Mouse (Mus musculus) adrenal gland, postnatal 36 days (tissue): Measurements from ENCODE around the gene Pax3. TPM values are rescaled to one million over a fixed set of nuclear protein-coding genes. Genes with fewer than 3 reads are reported as not detected.

Source experiments
- DNase-seq, 2 experiments: peaks; one replicate each; pipeline ENCODE4 v3.0.0; 2021; ENCODE audit warnings: mixed read lengths in 1 of 2
- total RNA-seq, 2 experiments: library from RNA; stranded (reverse); gene quantifications; 2 replicates each; pipeline ENCODE4 v1.2.3; 2021

The Pax3 gene
- total RNA-seq, 2 experiments from 2014 or later = not detected

GRCm38 (mm10) chr1:78172334-78172733 is 24.6 kb downstream of the Pax3 start:
- DNase-seq = no peak

- no peak for DNase-seq
Observed at GRCm38 (mm10) chr1:78171671-78172070, 25.3 kb downstream of the Pax3 start.

- DNase-seq = no peak
Observed at GRCm38 (mm10) chr1:78170771-78171170, 26.2 kb downstream of the Pax3 start.

- DNase-seq = no peak
Observed at GRCm38 (mm10) chr1:78168796-78169195, 28.1 kb downstream of the Pax3 start.

GRCm38 (mm10) chr1:78167577-78168286 is 29.2 kb downstream of the Pax3 start:
- no peak for DNase-seq

- DNase-seq = no peak
Observed at GRCm38 (mm10) chr1:78161745-78162144, 35.2 kb downstream of the Pax3 start.

GRCm38 (mm10) chr1:78157930-78158329 is 39.0 kb downstream of the Pax3 start:
- DNase-seq = no peak

GRCm38 (mm10) chr1:78155796-78156195 is 41.1 kb downstream of the Pax3 start:
- DNase-seq = no peak

GRCm38 (mm10) chr1:78148011-78148623 is 48.8 kb downstream of the Pax3 start:
- peak; percentile 27 to 53 for DNase-seq

- no peak for DNase-seq
Observed at GRCm38 (mm10) chr1:78143403-78143802, 53.5 kb downstream of the Pax3 start.

GRCm38 (mm10) chr1:78142912-78143311 is 54.0 kb downstream of the Pax3 start:
- DNase-seq = no peak

- DNase-seq = no peak
Observed at GRCm38 (mm10) chr1:78141741-78142501, 55.0 kb downstream of the Pax3 start.

- DNase-seq = no peak
Observed at GRCm38 (mm10) chr1:78141314-78141713, 55.6 kb downstream of the Pax3 start.

GRCm38 (mm10) chr1:78140505-78141303 is 56.2 kb downstream of the Pax3 start:
- DNase-seq = no peak

- no peak for DNase-seq
Observed at GRCm38 (mm10) chr1:78139287-78139686, 57.6 kb downstream of the Pax3 start.

GRCm38 (mm10) chr1:78129267-78129666 is 67.7 kb downstream of the Pax3 start:
- DNase-seq = no peak

- no peak for DNase-seq
Observed at GRCm38 (mm10) chr1:78119899-78120560, 76.9 kb downstream of the Pax3 start.

GRCm38 (mm10) chr1:78116046-78116445 is 80.9 kb downstream of the Pax3 start:
- peak; percentile 1 to 32 for DNase-seq

GRCm38 (mm10) chr1:78110311-78110710 is 86.6 kb downstream of the Pax3 start:
- DNase-seq = no peak

GRCm38 (mm10) chr1:78103511-78103910 is 93.4 kb downstream of the Pax3 start:
- no peak for DNase-seq

- DNase-seq = no peak
Observed at GRCm38 (mm10) chr1:78093619-78094018, 103.3 kb downstream of the Pax3 start.

- DNase-seq = peak; percentile 36 to 47
Observed at GRCm38 (mm10) chr1:78088646-78089045, 108.3 kb downstream of the Pax3 start.
